Mouse (Mus musculus) small intestine, adult 2 months (tissue): Measurements from ENCODE around the gene March1.

Experiments used
- CTCF ChIP-seq: fragments of 200-500 bp; IDR thresholded peaks from 2 replicates; pipeline ENCODE4 v1.5.1; 2012; ENCODE audit warnings: low read depth, mild to moderate bottlenecking, control low read depth, inconsistent platforms, low read length, moderate library complexity, mixed read lengths; ENCODE audit not compliant: insufficient replicate concordance, insufficient read length; ENCODE audit errors: extremely low read depth
- POLR2A ChIP-seq: fragments of 200-500 bp; IDR thresholded peaks from 2 replicates; pipeline ENCODE4 v1.6.1; 2012; ENCODE audit warnings: low read depth, mild to moderate bottlenecking, control low read depth, inconsistent platforms, low read length, moderate library complexity

DNA sequence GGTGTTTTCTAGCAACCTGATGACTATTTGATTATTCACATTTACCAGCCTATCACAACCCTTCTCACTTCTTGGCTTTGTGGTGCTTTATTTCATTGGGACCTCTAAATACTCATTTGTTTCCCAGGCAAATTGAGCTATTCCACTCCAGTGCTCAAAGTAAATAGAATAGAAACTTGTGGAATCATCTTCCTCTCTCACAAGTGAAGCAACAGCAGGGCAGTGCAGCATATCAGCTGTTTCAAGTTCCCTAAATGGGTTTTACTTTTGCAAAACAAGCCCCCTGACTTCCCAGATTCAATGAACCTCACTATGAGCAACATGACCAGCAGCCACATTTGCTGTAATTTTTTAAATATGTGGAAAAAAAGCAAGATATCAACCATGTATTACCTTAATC is 768.3 kb downstream of the March1 start:
- no peak for TF ChIP-seq POLR2A
- no peak for TF ChIP-seq CTCF
